Comparison of ENCODE assay signal across 8 mouse cellular contexts in the genomic region with DNA sequence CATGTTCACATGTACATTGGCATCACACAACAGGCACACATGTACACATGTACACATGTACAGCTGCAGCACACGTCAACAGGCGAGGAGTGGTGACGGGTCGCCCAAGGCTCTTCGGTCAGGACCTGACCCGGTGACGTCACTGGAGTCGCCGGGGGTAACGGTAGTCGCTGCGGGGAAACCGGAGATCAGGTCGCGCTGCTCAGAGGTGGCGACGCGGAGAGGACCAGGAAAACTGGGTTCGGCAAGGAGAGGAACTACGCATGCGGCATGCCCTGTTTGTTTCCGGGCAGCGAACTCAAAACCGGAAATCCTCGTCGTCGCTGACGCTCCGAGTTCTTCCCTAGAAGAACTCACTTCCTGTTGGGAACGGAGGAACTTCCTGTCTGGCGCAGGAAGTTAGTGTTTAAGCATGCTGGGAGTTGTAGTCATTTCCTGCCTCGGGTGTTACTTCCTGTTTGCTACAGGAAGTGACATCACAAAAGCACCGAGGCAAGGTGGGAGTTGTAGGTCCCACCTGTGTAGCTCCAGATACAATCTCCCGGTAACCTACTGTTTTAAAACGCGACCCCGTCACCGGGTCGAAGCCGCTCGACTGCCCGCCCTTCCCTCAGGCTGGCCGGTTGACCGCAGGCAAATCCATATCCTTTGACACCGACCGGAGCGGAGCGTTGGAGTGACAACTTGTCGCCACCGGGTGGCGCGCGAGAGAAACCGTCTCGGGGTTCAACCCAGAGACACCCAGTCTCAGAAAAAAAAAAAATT.
DNase-seq lines count a peak whose midpoint lies in the region; ATAC-seq lines count a peak whose summit lies in the region.

No protein-coding gene starts in this region.

- peak overlapping the region; percentile 91 for H3K27ac ChIP-seq in hindbrain, embryonic 14.5 days

- no peaks in the 10 kb centered on the region for H3K36me3 ChIP-seq in hindbrain, embryonic 14.5 days (replicated peaks; ENCODE audit: control insufficient read depth, insufficient read depth)

- no peaks in the 10 kb centered on the region for H3K27me3 ChIP-seq in hindbrain, embryonic 14.5 days (ENCODE audit: control insufficient read depth, insufficient read depth, low read length)

- peak; percentile 99 for ATAC-seq in hindbrain, embryonic 14.5 days (ENCODE audit: low FRiP score)

- DNase-seq in R1 (ENCODE audit: low read depth, low spot score): peak; percentile 98
- peak; percentile 91 to 92 for DNase-seq in cerebellum, postnatal 25 days
- peak; percentile 73 to 83 for DNase-seq in frontal cortex, postnatal 25 days (ENCODE audit: low spot score in 2 of 2)
- peak; percentile 97 for DNase-seq in hindbrain, embryonic 14.5 days (ENCODE audit: low spot score)
- peak; percentile 86 to 88 for DNase-seq in layer of hippocampus, postnatal 36 days
- peak; percentile 97 for DNase-seq in lung, postnatal 36 days
- DNase-seq in retina, postnatal 1 day: peak; percentile 100
- DNase-seq in urinary bladder, adult 18-20 months (ENCODE audit: low spot score in 2 of 2): peak; percentile 82 to 89

- H3K4me3 ChIP-seq in hindbrain, embryonic 14.5 days (replicated peaks; ENCODE audit: low read length): peak overlapping the region; percentile 80

- under 1% methylated on average over 55 of the region's 55 CpGs for WGBS in hindbrain, embryonic 14.5 days

- H3K4me2 ChIP-seq in hindbrain, embryonic 14.5 days (replicated peaks): peak overlapping the region; percentile 91

- peaks cover 7% of the 10 kb centered on the region for H3K4me1 ChIP-seq in hindbrain, embryonic 14.5 days (replicated peaks; ENCODE audit: control insufficient read depth, insufficient read depth, low read length)

- no peaks in the 10 kb centered on the region for H3K9me3 ChIP-seq in hindbrain, embryonic 14.5 days (ENCODE audit: control insufficient read depth, low read length)

- H3K9ac ChIP-seq in hindbrain, embryonic 14.5 days: peak overlapping the region; percentile 81

Comparison
In these comparisons a context has a peak if more than half of its experiments do, and no peak if none do; other contexts are left out.
1. Peak in every context shown above with its lines: DNase-seq, ATAC-seq, H3K4me3 ChIP-seq and H3K27ac ChIP-seq.